Mouse (Mus musculus): Measurements from ENCODE around the gene Sgms2.
A peak's percentile ranks its signal among the peaks of the same experiment; 100 is the strongest.

Gene Sgms2

DNA sequence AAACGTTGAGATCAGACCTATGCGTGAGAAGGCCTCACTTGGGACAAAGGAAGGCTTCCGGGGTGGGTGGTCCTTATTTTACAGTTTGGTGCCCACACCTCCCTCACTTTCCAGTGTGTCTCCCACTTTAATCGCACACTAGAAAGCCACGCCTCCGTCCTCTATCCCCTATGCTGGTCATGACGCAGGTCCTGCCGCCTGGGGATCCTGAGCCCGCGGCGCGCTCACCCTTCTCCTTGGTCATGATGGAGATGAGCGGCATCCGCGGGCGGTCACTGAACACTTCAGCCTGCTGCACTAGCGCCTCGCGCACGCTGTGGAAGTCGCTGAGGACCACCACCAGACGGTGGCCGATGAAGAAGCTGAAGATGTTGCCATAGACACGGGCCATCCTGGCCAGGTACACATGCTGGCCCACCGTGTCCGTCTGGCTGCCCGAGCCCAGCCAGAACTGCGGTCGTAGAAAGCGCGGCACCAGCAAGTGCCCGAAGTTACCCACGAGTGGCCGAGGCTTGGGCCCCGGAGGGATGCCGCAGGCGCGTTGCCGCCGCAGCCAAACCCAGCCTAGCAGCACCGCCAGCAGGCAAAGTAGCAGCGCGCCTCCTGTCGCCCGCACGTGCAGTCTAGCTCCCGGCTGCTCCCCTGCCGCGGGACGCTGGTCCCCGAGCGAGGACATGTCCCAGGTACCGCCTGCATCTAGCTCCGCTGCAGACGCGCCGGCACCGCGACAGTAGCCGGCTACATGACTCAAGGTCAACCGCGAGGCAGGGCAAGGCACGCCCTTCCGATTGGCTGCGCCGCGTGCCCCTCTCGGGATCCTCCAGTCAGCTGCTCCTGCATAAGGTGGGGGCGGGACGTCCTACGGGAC, 188.5 kb downstream of the Sgms2 start, which contains the start of gene Cyp2u1:
Gene Cyp2u1, minus strand, starts transcription at position 776 of the 868 bp plus-strand sequence.
- DNase-seq: peak; percentile 94 to 97

DNA sequence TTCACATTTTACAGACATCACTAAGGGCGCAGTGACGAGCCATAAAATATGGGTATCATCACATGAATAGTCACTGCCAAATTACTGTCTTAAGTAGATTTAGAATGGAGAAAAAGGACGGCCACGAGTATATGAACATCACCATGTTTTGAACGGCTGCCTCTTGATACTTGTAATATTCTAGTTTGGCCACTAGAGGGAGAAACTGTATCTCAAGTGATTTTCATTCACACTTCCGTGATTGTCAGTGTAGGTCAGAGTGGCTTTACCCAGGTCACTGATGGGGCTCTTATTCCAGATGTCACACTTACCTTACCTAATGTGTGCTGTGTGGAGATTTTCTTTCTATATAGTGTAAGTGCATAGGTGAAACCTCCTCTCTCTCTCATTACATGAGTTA, 191.3 kb downstream of the Sgms2 start:
- DNase-seq: no peak

DNA sequence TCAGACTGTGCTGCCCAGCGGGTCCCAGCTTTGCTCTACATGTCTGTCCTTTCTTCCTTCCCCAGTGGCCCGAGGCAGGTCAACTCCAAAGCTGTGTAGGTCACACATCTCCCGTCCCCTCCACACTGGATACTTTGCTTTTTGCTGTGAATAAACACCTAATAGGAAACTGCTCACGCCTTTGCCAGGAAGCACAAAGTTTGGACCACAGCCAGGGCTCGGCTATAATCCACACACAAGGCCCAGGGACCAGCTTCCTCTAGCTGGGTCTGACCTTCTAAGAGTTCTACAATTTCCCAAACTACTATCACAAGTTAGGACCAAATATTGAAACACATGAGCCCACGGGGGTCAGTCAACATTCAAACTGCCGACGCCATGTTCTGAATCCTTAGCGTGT, 192.1 kb downstream of the Sgms2 start:
- DNase-seq: no peak

DNA sequence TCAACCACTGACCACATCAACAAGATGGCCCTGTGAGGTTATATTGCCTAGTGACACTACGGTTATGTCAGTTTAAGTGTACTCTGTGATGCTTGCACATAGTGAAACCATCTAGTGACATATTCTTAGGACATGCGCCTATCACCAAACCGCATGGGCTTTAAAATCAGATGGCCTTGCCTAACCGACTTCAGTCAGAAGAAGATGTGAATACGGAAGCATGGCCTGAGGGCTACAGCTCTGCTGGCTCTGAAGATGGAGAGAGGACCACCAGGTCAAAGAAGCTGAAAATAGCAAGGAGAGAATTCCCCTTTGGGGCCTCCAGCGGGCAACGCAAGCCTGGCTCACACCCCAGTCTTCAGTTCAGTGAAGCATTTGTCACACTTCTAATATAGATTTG, 194.3 kb downstream of the Sgms2 start:
- no peak for DNase-seq

DNA sequence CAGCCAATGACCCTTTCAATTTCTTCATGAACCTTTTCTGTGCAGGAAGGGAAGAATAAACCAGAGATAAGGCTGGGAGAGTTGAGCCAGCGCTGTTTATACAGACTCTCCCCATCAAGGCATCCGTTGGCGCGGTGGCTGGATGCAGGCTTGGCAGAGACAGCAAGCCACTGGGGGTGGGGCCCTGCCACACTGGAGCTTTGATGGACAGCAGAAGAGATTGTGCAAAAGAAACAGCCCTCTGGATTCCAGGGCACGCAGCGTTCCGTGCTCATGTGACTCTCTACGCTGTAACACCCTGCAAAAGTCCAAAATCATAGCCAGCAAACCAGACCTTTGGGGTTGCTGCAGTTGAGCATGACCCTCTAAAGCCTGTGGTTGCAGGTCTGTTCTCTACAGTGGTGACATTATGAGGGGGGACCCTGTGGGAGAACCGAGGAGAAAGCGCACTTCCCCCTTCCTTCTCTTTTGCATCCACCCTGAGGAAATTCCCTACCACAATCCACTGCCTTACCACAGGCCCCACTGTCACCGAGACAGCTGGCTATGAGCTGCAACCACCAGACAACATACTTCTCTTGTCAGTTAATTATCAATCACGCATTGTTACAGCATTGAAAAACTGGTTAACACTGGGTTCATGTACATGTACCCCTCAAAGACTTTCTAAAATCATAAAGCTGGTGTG, 195.6 kb downstream of the Sgms2 start:
- DNase-seq: no peak

DNA sequence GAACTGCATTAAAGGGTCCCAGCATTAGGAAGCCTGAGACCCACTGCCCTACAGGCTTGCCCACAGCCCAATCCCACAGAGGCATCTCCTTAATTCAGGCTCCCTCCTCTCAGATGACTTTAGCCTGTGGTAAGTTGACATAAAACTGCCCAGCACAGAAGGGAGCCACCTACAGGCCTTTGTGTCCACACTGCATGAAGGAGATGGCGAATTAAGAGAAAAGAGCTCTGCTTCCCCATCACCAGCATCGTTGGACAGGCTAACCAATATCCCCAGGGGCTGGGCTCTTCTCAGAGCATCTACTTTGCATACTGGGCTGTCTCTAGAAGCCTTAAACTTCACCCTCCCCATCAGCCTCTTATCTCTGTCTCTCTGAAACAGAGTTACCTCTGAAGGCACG, 196.7 kb downstream of the Sgms2 start:
- DNase-seq: no peak

DNA sequence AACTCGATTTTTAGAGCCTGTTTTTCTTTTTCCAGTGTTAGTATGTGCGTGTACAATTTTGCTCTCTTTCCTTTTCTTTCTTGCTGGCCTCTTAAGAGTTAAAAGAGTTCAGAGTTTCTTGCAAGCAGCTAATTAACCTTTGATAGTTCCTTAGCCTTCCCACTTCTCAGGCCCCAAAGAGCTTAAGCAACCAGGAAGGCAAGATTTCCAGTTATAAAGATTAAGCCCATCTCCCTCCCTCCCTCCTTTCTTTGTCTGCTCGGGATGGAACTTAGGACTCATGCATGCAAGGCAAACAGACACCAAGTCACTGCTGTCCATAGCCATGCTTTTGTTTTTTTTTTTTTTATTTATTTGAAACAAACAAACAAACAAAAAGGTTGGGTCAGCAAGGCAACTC, 198.3 kb downstream of the Sgms2 start:
- DNase-seq: no peak

DNA sequence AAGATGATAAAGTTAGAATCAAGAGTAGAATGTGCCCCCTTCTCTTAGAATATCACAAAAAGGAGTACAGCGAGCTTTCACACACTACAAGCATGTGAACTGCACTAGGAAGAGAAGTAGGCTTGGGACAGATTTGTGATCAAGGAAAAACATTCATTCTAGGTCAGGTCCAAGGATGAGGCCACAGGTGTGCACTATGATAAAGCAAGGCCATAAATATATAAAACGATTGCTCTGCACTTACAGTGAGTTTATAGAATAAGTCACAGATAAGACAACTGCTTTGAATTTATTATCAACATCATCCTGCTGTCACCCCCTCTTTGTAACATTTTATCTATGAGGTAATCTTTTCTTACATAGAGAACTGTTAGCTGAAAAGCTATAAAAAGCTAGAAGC, 198.9 kb downstream of the Sgms2 start:
- DNase-seq: no peak

DNA sequence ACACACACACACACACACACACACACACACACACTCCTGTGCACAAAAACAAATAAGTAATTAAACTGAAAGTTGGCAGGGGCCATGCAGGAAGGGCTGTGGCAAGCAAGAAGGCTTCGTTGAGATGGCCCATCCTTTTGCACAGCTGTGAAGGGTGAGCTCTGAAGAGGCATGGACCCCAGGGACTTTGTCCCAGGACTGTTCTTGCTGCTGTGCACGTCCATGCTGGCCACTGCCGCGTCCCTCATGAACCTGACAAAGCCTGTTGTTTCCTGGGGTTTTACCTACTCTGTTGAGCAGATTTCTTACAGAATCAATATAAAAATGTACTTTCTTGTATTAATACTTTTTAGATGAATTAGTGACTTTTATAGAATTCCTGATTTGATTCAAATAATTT, 199.3 kb downstream of the Sgms2 start:
- no peak for DNase-seq

DNA sequence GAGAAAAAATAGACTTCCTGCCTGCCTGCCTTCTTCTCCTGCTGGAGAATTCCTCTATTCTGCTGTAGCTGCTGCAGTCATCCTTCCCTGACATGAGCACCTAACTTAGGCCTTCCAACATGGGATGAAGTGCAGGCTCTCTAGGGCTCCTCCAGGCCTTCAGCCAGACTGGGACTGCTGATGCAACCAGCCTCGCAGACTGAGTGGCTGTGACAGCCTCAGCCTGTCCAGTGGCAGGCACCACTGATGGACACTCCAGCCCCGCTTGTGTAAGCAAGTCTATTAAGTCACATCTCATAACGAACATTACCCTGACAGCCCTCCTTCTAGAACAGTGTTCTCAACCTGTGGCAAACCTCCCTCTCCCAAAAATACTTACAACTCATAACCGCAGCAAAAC, 217.1 kb downstream of the Sgms2 start:
- no peak for DNase-seq

DNA sequence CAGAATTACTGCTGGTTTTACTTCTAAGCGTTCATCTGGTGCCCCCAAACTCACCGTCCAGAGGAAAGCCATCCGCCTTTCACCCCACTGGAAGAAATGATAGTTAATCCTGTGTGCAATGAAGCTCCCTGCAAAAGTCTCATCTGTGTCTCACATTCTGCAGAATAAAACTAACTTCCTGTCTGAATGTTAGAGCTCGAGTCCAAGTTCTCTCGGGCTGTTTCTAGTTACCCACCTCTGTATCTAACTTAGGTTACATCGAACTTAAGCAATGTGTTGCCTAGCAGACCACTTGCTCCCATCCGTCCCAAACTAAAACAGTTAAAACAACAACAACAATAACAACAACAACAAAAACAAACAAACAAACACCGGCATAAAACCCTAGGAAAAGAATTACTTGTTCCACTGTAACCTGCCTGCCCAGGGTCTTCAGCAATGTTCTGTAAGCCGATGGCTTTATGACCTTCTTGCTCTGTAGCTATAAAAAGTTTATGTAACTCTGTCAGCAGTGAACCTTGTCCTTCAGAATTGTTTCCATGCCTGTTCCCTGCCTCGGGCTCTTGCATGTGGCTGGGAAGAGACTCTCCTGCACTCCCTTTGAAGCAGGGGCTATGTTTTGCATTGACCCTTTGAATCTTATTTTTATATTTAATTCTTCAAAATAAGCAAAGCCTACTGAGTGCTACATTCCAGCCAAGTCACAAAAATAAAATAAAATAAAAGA, 218.7 kb downstream of the Sgms2 start:
- no peak for DNase-seq

DNA sequence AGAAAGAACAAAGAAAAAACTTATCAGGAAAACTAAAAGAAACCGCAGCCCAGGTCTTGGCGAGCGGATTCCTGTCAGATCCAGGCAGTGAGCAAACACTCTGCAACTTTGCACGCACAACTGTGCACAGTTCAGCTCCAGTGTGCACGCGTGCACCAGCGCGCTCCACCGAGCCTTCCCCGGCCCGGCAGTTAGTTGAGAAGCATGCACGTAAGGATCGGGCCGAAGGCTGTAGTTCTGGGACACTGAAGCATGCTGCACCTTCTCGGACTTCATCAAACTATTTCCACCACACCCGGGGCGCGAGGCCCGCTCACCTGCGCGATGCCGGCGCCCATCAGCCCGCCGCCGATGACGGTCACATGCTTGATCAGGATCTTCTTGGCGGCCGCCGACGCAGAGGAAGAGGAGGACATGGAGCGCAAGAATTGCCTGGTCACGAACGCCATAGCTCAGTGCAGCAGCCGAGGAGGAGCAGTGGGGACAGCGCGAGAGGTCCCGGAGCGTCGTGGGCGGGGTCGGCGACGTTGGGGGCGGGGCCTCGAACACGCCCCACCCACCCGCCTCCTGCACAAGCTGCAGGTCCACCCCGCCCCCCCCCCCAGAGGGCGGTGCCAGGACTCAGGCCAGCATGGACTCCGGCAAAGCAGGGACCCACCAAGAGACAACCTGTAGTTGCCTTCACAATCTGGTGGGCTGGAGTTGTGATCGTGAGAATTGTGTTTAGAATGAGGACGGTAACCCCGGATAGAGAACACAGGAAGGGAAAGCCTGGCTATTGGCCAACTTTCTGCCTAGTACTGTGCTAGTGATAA, 219.4 kb downstream of the Sgms2 start, which contains the start of gene Hadh:
Gene Hadh, minus strand, starts transcription at position 543 of the 815 bp plus-strand sequence.
- peak; percentile 67 to 80 for DNase-seq

DNA sequence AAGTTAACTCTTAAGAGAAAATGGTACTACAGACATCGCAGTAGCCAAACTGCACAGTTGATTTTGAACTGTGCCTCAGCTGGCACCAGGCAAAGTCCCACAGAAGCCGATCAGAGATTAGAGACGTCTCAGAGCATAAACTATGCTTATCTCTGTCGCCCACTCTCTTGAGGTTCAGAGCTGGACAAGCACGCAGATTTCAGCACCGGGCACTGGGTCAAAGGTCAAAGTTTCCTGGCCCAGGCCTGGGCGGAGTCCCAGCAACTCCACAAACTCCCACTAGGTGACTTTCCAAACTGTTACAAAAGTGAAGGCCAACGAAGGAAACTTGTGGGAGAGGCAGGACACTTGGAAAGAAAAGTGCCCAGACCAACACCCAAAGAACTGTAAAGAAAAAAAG, 220.1 kb downstream of the Sgms2 start:
- DNase-seq: no peak

DNA sequence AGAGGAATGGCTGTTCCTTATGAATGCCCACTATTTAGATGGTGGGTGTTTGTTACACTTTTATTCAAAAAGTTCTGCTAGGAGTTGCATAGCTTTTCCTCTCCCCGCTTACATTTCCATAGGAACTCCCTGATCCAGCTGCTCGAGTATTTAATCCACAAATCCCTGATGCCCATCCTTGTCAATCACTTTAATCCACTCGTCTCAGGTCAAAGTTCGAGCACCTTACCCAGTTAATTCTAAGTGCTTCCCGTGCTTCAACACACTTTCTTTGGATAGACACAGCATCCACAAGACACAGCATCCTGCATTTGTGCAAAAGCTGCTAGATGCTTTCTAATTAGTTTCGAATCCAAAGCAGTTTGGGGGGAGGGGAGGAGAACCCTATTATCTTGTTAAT, 220.8 kb downstream of the Sgms2 start:
- no peak for DNase-seq

All from cerebellum, adult 18-20 months (tissue).